Comparison of ENCODE assay signal across 20 mouse cellular contexts in genomic region chr2:112359611-112360010, GRCm38 (mm10). TPM values are rescaled to one million over a fixed set of nuclear protein-coding genes. Genes with fewer than 3 reads are reported as not detected.
DNase-seq lines count a peak whose midpoint lies in the region; ATAC-seq lines count a peak whose summit lies in the region.
"Had no signal": no experiment of that assay in that cellular context is flagged by ENCODE, and none has a peak within 500 bp of the region (broad histone marks: within the 10 kb centered on the region; RNA-seq: fewer than 3 reads in every experiment).

No protein-coding gene starts in this region.

- no peak overlapping the region for H3K4me3 ChIP-seq in heart, embryonic 12.5 days
- H3K4me3 ChIP-seq: erythroblast, embryonic 14.5 days; hindbrain, embryonic 10.5 days; left cerebral cortex, adult 2 months; limb, embryonic 13.5 days; midbrain, embryonic 12.5 days; stomach, embryonic 15.5 days had no signal

- no peak for ATAC-seq in heart, embryonic 12.5 days (ENCODE audit: insufficient number of reproducible peaks, low FRiP score)
- no peak for ATAC-seq in granulocyte monocyte progenitor cell, adult 5-6 weeks (replicated peaks; ENCODE audit: poor library complexity, severe bottlenecking)
- ATAC-seq: inflammation-experienced regulatory T-cells, adult 6 months had no signal

- DNase-seq in heart, adult 11 months = peak; percentile 41
- DNase-seq in 3T3-L1 (ENCODE audit: low read depth, low spot score) = peak; percentile 86
- DNase-seq in brain, adult 2 months (ENCODE audit: low read depth, low spot score) = peak; percentile 46
- DNase-seq in lung, postnatal 25 days (ENCODE audit: low spot score) = peak; percentile 72
- no peak for DNase-seq in urinary bladder, postnatal 10 days (ENCODE audit: low spot score)
- no peak for DNase-seq in layer of hippocampus, postnatal 10 days (ENCODE audit: low spot score in 2 of 2)
- DNase-seq: adrenal gland, postnatal 36 days; cerebellum, adult 9-11 months; right cerebral cortex, adult 18-20 months; thymus, postnatal 25 days had no signal

- H3K9ac ChIP-seq in heart, embryonic 12.5 days = no peak overlapping the region
- H3K9ac ChIP-seq: limb, embryonic 13.5 days; midbrain, embryonic 12.5 days; stomach, embryonic 15.5 days had no signal

- no peak overlapping the region for H3K4me2 ChIP-seq in heart, embryonic 12.5 days
- H3K4me2 ChIP-seq: limb, embryonic 13.5 days; midbrain, embryonic 12.5 days; stomach, embryonic 15.5 days had no signal

- H3K36me3 ChIP-seq in heart, embryonic 12.5 days = peaks cover 91% of the 10 kb centered on the region

- H3K4me1 ChIP-seq in heart, embryonic 12.5 days (replicated peaks) = no peaks in the 10 kb centered on the region
- H3K4me1 ChIP-seq: hindbrain, embryonic 10.5 days; limb, embryonic 13.5 days; midbrain, embryonic 12.5 days; stomach, embryonic 15.5 days had no signal

- 91% methylated on average over 2 of the region's 2 CpGs for WGBS in heart, embryonic 12.5 days

- no peak overlapping the region for H3K27ac ChIP-seq in heart, embryonic 12.5 days (ENCODE audit: poor library complexity, severe bottlenecking)
- H3K27ac ChIP-seq: hindbrain, embryonic 10.5 days; left cerebral cortex, adult 2 months; limb, embryonic 13.5 days; midbrain, embryonic 12.5 days; stomach, embryonic 15.5 days had no signal

- H3K27me3 ChIP-seq in heart, embryonic 12.5 days (replicated peaks) = no peaks in the 10 kb centered on the region
- H3K27me3 ChIP-seq: limb, embryonic 13.5 days; midbrain, embryonic 12.5 days; stomach, embryonic 15.5 days had no signal

- H3K9me3 ChIP-seq in heart, embryonic 12.5 days (replicated peaks) = no peaks in the 10 kb centered on the region
- H3K9me3 ChIP-seq: G1E; hindbrain, embryonic 10.5 days; limb, embryonic 13.5 days; midbrain, embryonic 12.5 days; stomach, embryonic 15.5 days had no signal

RNA-seq across cellular contexts. Expression of gene Emc4, which starts 8.2 kb away (rescaled TPM):
- polyA plus RNA-seq in heart, embryonic 12.5 days (2016; fragmentation: Nextera tagmentation; extraction: Ambion mirVana) = 86.2 and 91.4 TPM in 2 replicates
- total RNA-seq in granulocyte monocyte progenitor cell, adult 5-6 weeks (2014; fragmentation: Nextera tagmentation) = 58.9 and 83.9 TPM in 2 replicates
- 73.6 and 78.2 TPM in 2 replicates for total RNA-seq in granulocyte monocyte progenitor cell, adult 5-6 weeks (2017)
- 100 to 1,000 TPM; 146 to 165 TPM for total RNA-seq in layer of hippocampus, postnatal 10 days (2021)

RNA-seq across cellular contexts. Expression of gene Katnbl1, which starts 19.4 kb away (rescaled TPM):
- 28.1 and 29.3 TPM in 2 replicates for polyA plus RNA-seq in heart, embryonic 12.5 days (2016; fragmentation: Nextera tagmentation; extraction: Ambion mirVana)
- 18.0 and 18.1 TPM in 2 replicates for total RNA-seq in granulocyte monocyte progenitor cell, adult 5-6 weeks (2014; fragmentation: Nextera tagmentation)
- 16.4 and 18.1 TPM in 2 replicates for total RNA-seq in granulocyte monocyte progenitor cell, adult 5-6 weeks (2017)
- 10 to 100 TPM; 14.9 to 15.2 TPM for total RNA-seq in layer of hippocampus, postnatal 10 days (2021)

Comparison
In these comparisons a context has a peak if more than half of its experiments do, and no peak if none do; other contexts are left out.
1. DNase-seq: peak in heart, adult 11 months (single experiment), 3T3-L1 (single experiment), brain, adult 2 months (single experiment) and lung, postnatal 25 days (single experiment); none in urinary bladder, postnatal 10 days (single experiment) and layer of hippocampus, postnatal 10 days (0 of 2).